ENCODE assay signal across 9 mouse cellular contexts in genomic region chr6:108444435-108444834, GRCm38 (mm10).
DNase-seq lines count a peak whose midpoint lies in the region; ATAC-seq and TF ChIP-seq lines count a peak whose summit lies in the region.
"Had no signal": no experiment of that assay in that cellular context is flagged by ENCODE, and none has a peak within 500 bp of the region (broad histone marks: within the 10 kb centered on the region; RNA-seq: fewer than 3 reads in every experiment).

No protein-coding gene starts in this region.

- peaks cover 5% of the 10 kb centered on the region; the same call in 1 of the 2 replicates for H3K4me1 ChIP-seq in hindbrain, embryonic 13.5 days (replicated peaks)
- H3K4me1 ChIP-seq in hindbrain, embryonic 11.5 days (replicated peaks; ENCODE audit: control insufficient read depth, insufficient read depth, low read length) = no peaks in the 10 kb centered on the region
- H3K4me1 ChIP-seq: limb, embryonic 10.5 days had no signal

- POLR2A ChIA-PET in Patski (lab: Charles Lee) = interaction anchor here (0.9 to 6.1 kb wide), 3 partner anchors 15 to 217 kb away, joined by 3 to 46 read pairs (median 4); partner anchors contain the start of gene Bhlhe40

- CTCF ChIA-PET in Patski (lab: Charles Lee) = interaction anchor here (0.5 to 10.2 kb wide), 10 partner anchors 11 to 294 kb away, joined by 3 to 56 read pairs (median 4); partner anchors contain the start of gene Bhlhe40

- ATAC-seq in hindbrain, embryonic 13.5 days (ENCODE audit: low FRiP score) = peak; percentile 24; the same call in 1 of the 2 replicates
- ATAC-seq in hindbrain, embryonic 11.5 days (ENCODE audit: low FRiP score) = no peak
- ATAC-seq in Patski = peak; percentile 64
- no peak for ATAC-seq in CD4-positive, CD25-positive, alpha-beta regulatory T cell, adult 4 months

- in situ Hi-C loops in Patski (cut with MboI; ENCODE audit: low pct_unique_long_range_greater_than_20kb) = no loop called here

- WGBS in hindbrain, embryonic 13.5 days = 78% methylated on average over 7 of the region's 7 CpGs
- WGBS in hindbrain, embryonic 11.5 days = 91% methylated on average over 7 of the region's 7 CpGs

- H3K27ac ChIP-seq in hindbrain, embryonic 13.5 days = no peak overlapping the region
- H3K27ac ChIP-seq in hindbrain, embryonic 11.5 days (ENCODE audit: low read depth, low read length) = no peak overlapping the region
- H3K27ac ChIP-seq: embryonic facial prominence, embryonic 12.5 days; limb, embryonic 10.5 days had no signal

- intact Hi-C loops in left cerebral cortex, postnatal 36 days (cut with DNase I) = no loop called here

- no peak overlapping the region for H3K4me3 ChIP-seq in hindbrain, embryonic 13.5 days
- no peak overlapping the region for H3K4me3 ChIP-seq in hindbrain, embryonic 11.5 days (ENCODE audit: low read depth, low read length)
- H3K4me3 ChIP-seq: embryonic facial prominence, embryonic 12.5 days; limb, embryonic 10.5 days had no signal

- no peak overlapping the region for H3K4me2 ChIP-seq in hindbrain, embryonic 13.5 days
- no peak overlapping the region for H3K4me2 ChIP-seq in hindbrain, embryonic 11.5 days (replicated peaks; ENCODE audit: low read depth, low read length)
- H3K4me2 ChIP-seq: embryonic facial prominence, embryonic 12.5 days had no signal

- no peak for TF ChIP-seq CTCF in Patski (IDR thresholded peaks at IDR 0.05)

- H3K27me3 ChIP-seq in hindbrain, embryonic 13.5 days = no peaks in the 10 kb centered on the region
- H3K27me3 ChIP-seq in hindbrain, embryonic 11.5 days (ENCODE audit: control insufficient read depth, insufficient read depth, low read length) = no peaks in the 10 kb centered on the region
- no peaks in the 10 kb centered on the region for H3K27me3 ChIP-seq in Patski
- H3K27me3 ChIP-seq: embryonic facial prominence, embryonic 12.5 days had no signal

- H3K9ac ChIP-seq in hindbrain, embryonic 13.5 days = no peak overlapping the region
- no peak overlapping the region for H3K9ac ChIP-seq in hindbrain, embryonic 11.5 days (ENCODE audit: low read depth, low read length)
- H3K9ac ChIP-seq: embryonic facial prominence, embryonic 12.5 days had no signal

- H3K36me3 ChIP-seq in hindbrain, embryonic 13.5 days = no peaks in the 10 kb centered on the region
- H3K36me3 ChIP-seq in hindbrain, embryonic 11.5 days (ENCODE audit: control insufficient read depth, insufficient read depth, low read length) = no peaks in the 10 kb centered on the region
- H3K36me3 ChIP-seq: embryonic facial prominence, embryonic 12.5 days had no signal

- no peak for DNase-seq in hindbrain, embryonic 11.5 days (ENCODE audit: low spot score)
- no peak for DNase-seq in Patski (ENCODE audit: low read depth, low spot score)
- DNase-seq in cerebellum, adult 9-11 months = peak; percentile 74
- peak; percentile 47 to 62 for DNase-seq in left cerebral cortex, postnatal 36 days (ENCODE audit: low spot score in 2 of 2)
- DNase-seq in ovary, postnatal 10 days (ENCODE audit: low spot score) = no peak

- no peaks in the 10 kb centered on the region for H3K9me3 ChIP-seq in hindbrain, embryonic 13.5 days
- H3K9me3 ChIP-seq in hindbrain, embryonic 11.5 days (ENCODE audit: control insufficient read depth, low read length) = no peaks in the 10 kb centered on the region; the same call in 1 of the 2 replicates
- H3K9me3 ChIP-seq: embryonic facial prominence, embryonic 12.5 days; limb, embryonic 10.5 days had no signal

Comparison
In these comparisons a context has a peak if more than half of its experiments do, and no peak if none do; other contexts are left out.
1. ATAC-seq: peak in hindbrain, embryonic 13.5 days (single experiment) and Patski (single experiment); none in hindbrain, embryonic 11.5 days (single experiment) and CD4-positive, CD25-positive, alpha-beta regulatory T cell, adult 4 months (single experiment).
2. DNase-seq: peak in cerebellum, adult 9-11 months (single experiment) and left cerebral cortex, postnatal 36 days (2 of 2); none in hindbrain, embryonic 11.5 days (single experiment), Patski (single experiment) and ovary, postnatal 10 days (single experiment).